14 mouse cellular contexts compared by ENCODE assay signal in the genomic region with DNA sequence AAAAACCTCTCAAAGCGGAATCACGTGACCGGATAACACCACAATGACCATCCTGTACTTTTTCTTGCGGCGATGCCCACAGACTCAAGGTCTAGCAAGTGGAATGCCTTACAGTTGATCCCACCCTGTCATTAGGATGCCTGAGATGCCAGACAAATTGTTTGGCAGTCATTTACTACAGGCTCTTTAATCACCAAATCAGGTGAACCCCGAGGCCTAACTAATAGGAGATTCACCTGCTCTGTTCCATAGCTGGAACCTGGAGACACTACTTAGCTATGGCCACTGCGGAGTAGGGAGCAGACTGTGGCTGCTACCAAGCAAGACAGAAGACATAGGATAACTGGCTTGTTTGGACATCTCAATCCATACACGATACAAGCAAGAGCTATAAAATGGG. TPM values are rescaled to one million over a fixed set of nuclear protein-coding genes. Genes with fewer than 3 reads are reported as not detected.
DNase-seq lines count a peak whose midpoint lies in the region; ATAC-seq and TF ChIP-seq lines count a peak whose summit lies in the region.
"Had no signal": no experiment of that assay in that cellular context is flagged by ENCODE, and none has a peak within 500 bp of the region (broad histone marks: within the 10 kb centered on the region; RNA-seq: fewer than 3 reads in every experiment).

No protein-coding gene starts in this region.

- H3K9ac ChIP-seq in CH12.LX (ENCODE audit: insufficient read depth, low read depth): peak overlapping the region; percentile 0; the same call in 1 of the 2 replicates
- H3K9ac ChIP-seq in forebrain, embryonic 15.5 days (replicated peaks): peak overlapping the region; percentile 22
- H3K9ac ChIP-seq in limb, embryonic 14.5 days (ENCODE audit: low read depth, low read length, severe bottlenecking): no peak overlapping the region
- H3K9ac ChIP-seq: heart, embryonic 12.5 days had no signal

- peak overlapping the region; percentile 68 for H3K27ac ChIP-seq in CH12.LX (ENCODE audit: insufficient read depth, low read depth)
- peak overlapping the region; percentile 64 for H3K27ac ChIP-seq in forebrain, embryonic 15.5 days (replicated peaks)
- H3K27ac ChIP-seq in limb, embryonic 14.5 days (replicated peaks; ENCODE audit: low read depth, low read length): no peak overlapping the region
- H3K27ac ChIP-seq: macrophage had no signal

- intact Hi-C loops in heart, postnatal 36 days (cut with DNase I): no loop called here

- DNase-seq in heart, adult 11 months: peak; percentile 64
- DNase-seq in heart, postnatal 36 days: no peak
- DNase-seq in CH12.LX (ENCODE audit: extremely low read depth): no peak
- no peak for DNase-seq in limb, embryonic 14.5 days (ENCODE audit: low spot score)
- DNase-seq in cerebellum, postnatal 14 days: no peak
- DNase-seq in urinary bladder, adult 2 months (ENCODE audit: low spot score): no peak
- no peak for DNase-seq in ovary, postnatal 36 days (ENCODE audit: low spot score)
- DNase-seq: cerebellum, adult 9-11 months; liver; spleen, adult 18-20 months had no signal

- WGBS in forebrain, embryonic 15.5 days: 45% methylated on average over 8 of the region's 8 CpGs
- 76% methylated on average over 8 of the region's 8 CpGs for WGBS in limb, embryonic 14.5 days

- H3K36me3 ChIP-seq in CH12.LX (replicated peaks in 1 of 2; ENCODE audit: control insufficient read depth in 1 of 2, insufficient read depth in 1 of 2, low read length in 1 of 2): peaks cover 8 to 16% of the 10 kb centered on the region in 2 experiments
- no peaks in the 10 kb centered on the region for H3K36me3 ChIP-seq in forebrain, embryonic 15.5 days
- peaks cover 54% of the 10 kb centered on the region for H3K36me3 ChIP-seq in limb, embryonic 14.5 days (ENCODE audit: control insufficient read depth, insufficient read depth, low read length)

- in situ Hi-C loops in CH12.LX (cut with MboI; ENCODE audit: low pct_ligation_motif_present, low pct_unique_long_range_greater_than_20kb, low sequenced_read_pairs): loop anchor here (25.0 kb wide), 2 partner anchors 318 to 418 kb away; no protein-coding TSS in a partner anchor

- no peak for TF ChIP-seq EP300 in CH12.LX (IDR thresholded peaks at IDR 0.05; ENCODE audit: low read length)

- TF ChIP-seq POLR2A in CH12.LX (IDR thresholded peaks at IDR 0.05; ENCODE audit: low read depth, low read length): no peak
- TF ChIP-seq POLR2A in limb, embryonic 14.5 days (IDR thresholded peaks at IDR 0.05; ENCODE audit: borderline replicate concordance, extremely low read depth, insufficient read depth, insufficient read length): no peak

- no peaks in the 10 kb centered on the region for H3K9me3 ChIP-seq in CH12.LX (replicated peaks; ENCODE audit: low read length)
- no peaks in the 10 kb centered on the region for H3K9me3 ChIP-seq in forebrain, embryonic 15.5 days
- H3K9me3 ChIP-seq in limb, embryonic 14.5 days (ENCODE audit: control insufficient read depth, low read length): no peaks in the 10 kb centered on the region
- H3K9me3 ChIP-seq: heart, embryonic 12.5 days had no signal

- dilution Hi-C loops in CH12.LX (cut with MboI; ENCODE audit: extremely low pct_ligation_motif_present, extremely low pct_unique_long_range_greater_than_20kb, low sequenced_read_pairs): no loop called here

- ATAC-seq in forebrain, embryonic 15.5 days (replicated peaks): no peak
- no peak for ATAC-seq in limb, embryonic 14.5 days (ENCODE audit: low FRiP score, low read depth)
- ATAC-seq: intestine, postnatal 0 days had no signal

- H3K4me2 ChIP-seq in CH12.LX (ENCODE audit: insufficient read depth, low read depth, poor library complexity, severe bottlenecking): peak overlapping the region; percentile 19; the same call in 1 of the 2 replicates
- H3K4me2 ChIP-seq in forebrain, embryonic 15.5 days (replicated peaks): peak overlapping the region; percentile 57
- H3K4me2 ChIP-seq in limb, embryonic 14.5 days (replicated peaks; ENCODE audit: low read depth, low read length, severe bottlenecking): peak overlapping the region; percentile 41
- H3K4me2 ChIP-seq: heart, embryonic 12.5 days had no signal

- H3K27me3 ChIP-seq in CH12.LX (replicated peaks): no peaks in the 10 kb centered on the region
- no peaks in the 10 kb centered on the region for H3K27me3 ChIP-seq in forebrain, embryonic 15.5 days
- H3K27me3 ChIP-seq in limb, embryonic 14.5 days (ENCODE audit: control insufficient read depth, insufficient read depth, low read length): no peaks in the 10 kb centered on the region

- no peak for TF ChIP-seq CTCF in CH12.LX (conservative IDR thresholded peaks at IDR 0.05 in 1 of 2, IDR thresholded peaks at IDR 0.05 in 1 of 2; ENCODE audit: low read depth in 2 of 2, low read length in 2 of 2)

- H3K4me1 ChIP-seq in CH12.LX (ENCODE audit: control insufficient read depth in 1 of 2, insufficient read depth in 2 of 2): peaks cover 0 to 90% of the 10 kb centered on the region in 2 experiments; a peak in 3 of 4 replicates
- peaks cover 97% of the 10 kb centered on the region for H3K4me1 ChIP-seq in forebrain, embryonic 15.5 days
- H3K4me1 ChIP-seq in limb, embryonic 14.5 days (ENCODE audit: control insufficient read depth, insufficient read depth, low read length): peaks cover 45% of the 10 kb centered on the region

- peak overlapping the region in 2 of 3 experiments; percentile 36 to 40 for H3K4me3 ChIP-seq in CH12.LX (replicated peaks in 1 of 3; ENCODE audit: low read depth in 2 of 3, low read length in 2 of 3, poor library complexity in 1 of 3)
- peak overlapping the region; percentile 35 for H3K4me3 ChIP-seq in forebrain, embryonic 15.5 days
- H3K4me3 ChIP-seq in limb, embryonic 14.5 days (replicated peaks; ENCODE audit: low read length): peak overlapping the region; percentile 22
- H3K4me3 ChIP-seq: heart, embryonic 12.5 days had no signal

- H3K79me2 ChIP-seq in CH12.LX (replicated peaks; ENCODE audit: control insufficient read depth, extremely low read depth, insufficient read depth, poor library complexity, severe bottlenecking): peaks cover 48% of the 10 kb centered on the region

- TF ChIP-seq RAD21 in CH12.LX (IDR thresholded peaks at IDR 0.05; ENCODE audit: low read depth, low read length): no peak

TF ChIP-seq in CH12.LX, 34 proteins besides CTCF, POLR2A, EP300 and RAD21:
- TF ChIP-seq USF1 (IDR thresholded peaks at IDR 0.05; ENCODE audit: low read depth, low read length) (peak; percentile 37; the same call in 1 of the 2 replicates), JUND (conservative IDR thresholded peaks at IDR 0.05; ENCODE audit: low read depth, low read length) (no peak)

RNA-seq across cellular contexts. Expression of a gene that starts 9.6 kb away (rescaled TPM):
- total RNA-seq in heart, postnatal 36 days (2021): 10 to 100 TPM; 21.9 to 26.5 TPM
- total RNA-seq in CH12.LX (2012; rRNA removed): 16.1 and 26.0 TPM in 2 replicates
- total RNA-seq in CH12.LX (2014; rRNA removed): 12.1 and 13.0 TPM in 2 replicates
- 3.8 and 3.9 TPM in 2 replicates for polyA plus RNA-seq in CH12.LX (2012; ENCODE audit: insufficient read length, low read depth)
- 93.3 and 95.7 TPM in 2 replicates for polyA plus RNA-seq in forebrain, embryonic 15.5 days (2015; fragmentation: Nextera tagmentation; extraction: Ambion mirVana)
- 34.5 and 45.8 TPM in 2 replicates for polyA plus RNA-seq in limb, embryonic 14.5 days (2012; rRNA removed)
- polyA plus RNA-seq in limb, embryonic 14.5 days (2014; fragmentation: Nextera tagmentation; extraction: Ambion mirVana): 53.5 and 63.0 TPM in 2 replicates
- polyA plus RNA-seq in urinary bladder, adult 2 months (2012; rRNA removed): 6.0 and 7.6 TPM in 2 replicates
- polyA plus RNA-seq: macrophage had no signal
